Mouse (Mus musculus): ENCODE results near the gene Htra1.

Gene Htra1

DNA sequence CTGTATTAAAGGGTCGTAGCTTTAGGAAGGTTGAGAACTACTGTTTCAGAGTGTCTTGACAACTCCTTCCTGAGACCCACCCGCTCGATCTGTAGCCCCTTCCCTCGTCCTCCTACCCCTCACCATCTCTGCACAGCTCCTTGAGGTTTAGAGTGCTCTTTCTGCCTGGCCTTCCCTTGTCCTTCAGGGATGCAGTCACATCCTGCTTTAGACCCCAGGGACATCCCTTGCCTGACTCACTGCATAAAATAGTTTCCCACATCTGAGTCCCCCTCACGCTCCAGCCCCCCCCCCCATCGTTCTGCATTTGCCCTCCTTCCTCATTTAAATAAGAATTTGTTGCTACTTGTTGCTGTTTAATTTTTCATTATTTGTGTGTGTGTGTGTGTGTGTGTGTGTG lies 31.0 kb downstream of the Htra1 start:
- DNase-seq (ENCODE audit: low spot score) = no peak

GRCm38 (mm10) chr7:130967901-130968300 lies 32.0 kb downstream of the Htra1 start:
- no peak for DNase-seq (ENCODE audit: low spot score)

DNA sequence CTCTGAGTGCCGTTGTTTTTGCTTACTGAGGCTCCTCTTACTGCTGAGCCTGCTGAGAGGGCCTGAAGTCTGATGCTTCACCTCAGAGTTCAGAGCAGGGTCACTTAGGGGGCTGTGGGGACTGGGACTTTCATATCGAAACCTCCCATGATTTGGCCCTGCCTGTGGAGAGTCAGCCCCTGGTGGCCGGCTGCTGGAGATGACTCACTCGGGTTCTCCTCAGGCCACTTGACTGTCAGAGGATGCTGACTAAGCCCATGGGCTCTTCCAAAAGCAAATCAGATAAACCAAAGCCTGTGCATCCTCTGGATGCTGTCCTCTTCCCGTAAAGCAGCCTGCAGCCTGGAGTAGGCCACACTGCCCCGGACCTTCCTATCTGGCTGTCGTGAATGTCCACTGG lies 32.6 kb downstream of the Htra1 start:
- no peak for DNase-seq (ENCODE audit: low spot score)

GRCm38 (mm10) chr7:130969076-130969475 lies 33.2 kb downstream of the Htra1 start:
- DNase-seq (ENCODE audit: low spot score) = peak; percentile 16

- DNase-seq (ENCODE audit: low spot score) = no peak
Measured at GRCm38 (mm10) chr7:130969507-130969906, 33.6 kb downstream of the Htra1 start.

GRCm38 (mm10) chr7:130972767-130973166 lies 36.9 kb downstream of the Htra1 start:
- no peak for DNase-seq (ENCODE audit: low spot score)

- no peak for DNase-seq (ENCODE audit: low spot score)
Measured at GRCm38 (mm10) chr7:130976305-130976935, 40.5 kb downstream of the Htra1 start.

GRCm38 (mm10) chr7:130977794-130978521 lies 42.0 kb downstream of the Htra1 start:
- peak; percentile 94 for DNase-seq (ENCODE audit: low spot score)

GRCm38 (mm10) chr7:130978545-130978944 lies 42.6 kb downstream of the Htra1 start:
- no peak for DNase-seq (ENCODE audit: low spot score)

DNA sequence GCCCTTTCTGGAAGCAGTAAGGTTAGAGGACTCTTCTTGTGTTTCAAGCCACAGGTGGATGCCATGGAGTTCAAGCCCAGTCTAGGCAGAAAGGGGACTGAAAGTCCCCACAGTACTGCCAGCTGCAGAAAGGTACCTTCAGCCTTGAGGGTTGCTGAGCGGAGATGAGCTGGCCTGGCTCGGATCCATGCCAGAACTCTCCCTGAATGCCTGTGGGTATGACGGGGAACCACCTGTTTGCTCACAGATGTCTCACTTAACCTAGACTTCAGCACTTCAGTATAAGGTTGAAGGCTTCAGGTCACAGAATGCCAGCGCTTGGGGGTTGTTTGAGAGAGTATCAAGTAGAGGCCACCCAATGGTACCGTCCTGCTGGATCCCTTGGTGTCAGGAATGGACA lies 44.2 kb downstream of the Htra1 start:
- DNase-seq (ENCODE audit: low spot score) = no peak

- DNase-seq (ENCODE audit: low spot score) = peak; percentile 86
Measured at GRCm38 (mm10) chr7:130982371-130982770, 46.5 kb downstream of the Htra1 start.

GRCm38 (mm10) chr7:130982881-130983280 lies 47.0 kb downstream of the Htra1 start:
- no peak for DNase-seq (ENCODE audit: low spot score)

GRCm38 (mm10) chr7:130984294-130984693 lies 48.4 kb downstream of the Htra1 start:
- DNase-seq (ENCODE audit: low spot score) = no peak

DNA sequence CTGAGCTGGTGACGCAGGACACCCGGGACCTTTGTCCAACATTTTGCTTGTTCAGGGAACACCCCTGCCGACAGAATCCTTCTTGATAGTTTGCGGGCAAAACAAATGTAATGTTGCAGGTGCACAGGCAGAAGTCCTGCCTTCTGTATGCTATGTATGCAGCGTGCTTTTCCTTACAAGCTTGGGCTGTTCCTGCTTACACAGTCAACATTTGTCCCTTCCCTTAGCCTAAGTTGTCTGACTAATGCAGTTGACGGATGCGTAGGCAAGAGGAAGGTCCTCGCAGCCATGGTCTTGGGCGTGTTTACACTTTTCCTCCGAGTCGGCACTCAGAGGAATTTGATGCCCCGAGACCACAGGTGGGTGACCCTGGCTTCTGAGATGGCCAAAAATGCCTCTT lies 49.3 kb downstream of the Htra1 start:
- DNase-seq (ENCODE audit: low spot score) = no peak

GRCm38 (mm10) chr7:130985716-130986115 lies 49.8 kb downstream of the Htra1 start:
- DNase-seq (ENCODE audit: low spot score) = no peak

- no peak for DNase-seq (ENCODE audit: low spot score)
Measured at GRCm38 (mm10) chr7:130988146-130988545, 52.2 kb downstream of the Htra1 start.

- DNase-seq (ENCODE audit: low spot score) = no peak
Measured at GRCm38 (mm10) chr7:130989371-130989770, 53.5 kb downstream of the Htra1 start.

DNA sequence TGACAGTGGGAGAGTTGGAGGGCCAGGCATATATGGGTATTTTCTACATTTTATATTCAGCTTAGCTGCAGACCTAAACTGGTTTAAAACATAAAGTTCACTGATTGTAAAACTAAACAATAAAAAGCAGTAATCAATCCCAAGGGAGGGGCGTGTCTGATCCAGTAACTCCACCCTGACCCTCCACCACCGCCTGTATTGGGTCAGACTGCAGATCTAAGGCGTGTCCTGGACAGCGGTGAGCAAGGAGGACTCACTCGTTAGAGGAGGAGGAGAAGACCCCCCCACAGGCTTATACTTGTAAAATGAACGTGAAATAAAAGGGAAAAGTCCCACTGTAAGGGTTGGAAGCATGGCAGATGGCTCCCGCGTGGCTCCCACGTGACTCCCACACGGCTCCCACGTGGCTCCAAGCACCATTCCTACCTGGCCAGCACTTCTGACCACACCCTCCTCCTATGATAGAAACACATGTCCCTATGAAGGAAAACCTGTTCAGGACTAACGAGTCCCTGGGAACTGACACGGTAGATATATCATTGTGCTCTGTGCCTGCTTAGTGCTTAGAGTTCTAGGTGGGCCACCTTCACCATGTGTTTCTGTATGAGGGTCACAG lies 55.4 kb downstream of the Htra1 start:
- DNase-seq (ENCODE audit: low spot score) = no peak

DNA sequence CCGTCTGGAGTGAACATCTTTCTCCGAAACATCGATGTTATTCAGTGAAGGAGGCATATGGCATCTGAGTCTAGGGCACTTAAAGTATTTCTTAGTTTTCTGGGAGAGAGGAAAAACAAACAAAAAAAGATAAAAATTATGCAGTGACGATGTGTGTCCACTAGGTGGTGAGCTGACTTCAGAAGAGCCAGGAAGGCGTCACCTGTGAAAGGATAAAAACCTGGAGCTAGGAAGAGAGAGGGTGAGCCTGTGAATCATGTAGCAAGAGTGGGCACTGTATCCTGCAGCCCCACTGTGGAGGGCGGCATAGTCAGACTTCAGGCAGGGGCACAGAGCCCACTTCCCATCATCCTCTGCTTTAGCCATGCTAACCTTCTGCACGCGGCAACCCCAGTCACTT lies 58.0 kb downstream of the Htra1 start:
- DNase-seq (ENCODE audit: low spot score) = no peak

DNA sequence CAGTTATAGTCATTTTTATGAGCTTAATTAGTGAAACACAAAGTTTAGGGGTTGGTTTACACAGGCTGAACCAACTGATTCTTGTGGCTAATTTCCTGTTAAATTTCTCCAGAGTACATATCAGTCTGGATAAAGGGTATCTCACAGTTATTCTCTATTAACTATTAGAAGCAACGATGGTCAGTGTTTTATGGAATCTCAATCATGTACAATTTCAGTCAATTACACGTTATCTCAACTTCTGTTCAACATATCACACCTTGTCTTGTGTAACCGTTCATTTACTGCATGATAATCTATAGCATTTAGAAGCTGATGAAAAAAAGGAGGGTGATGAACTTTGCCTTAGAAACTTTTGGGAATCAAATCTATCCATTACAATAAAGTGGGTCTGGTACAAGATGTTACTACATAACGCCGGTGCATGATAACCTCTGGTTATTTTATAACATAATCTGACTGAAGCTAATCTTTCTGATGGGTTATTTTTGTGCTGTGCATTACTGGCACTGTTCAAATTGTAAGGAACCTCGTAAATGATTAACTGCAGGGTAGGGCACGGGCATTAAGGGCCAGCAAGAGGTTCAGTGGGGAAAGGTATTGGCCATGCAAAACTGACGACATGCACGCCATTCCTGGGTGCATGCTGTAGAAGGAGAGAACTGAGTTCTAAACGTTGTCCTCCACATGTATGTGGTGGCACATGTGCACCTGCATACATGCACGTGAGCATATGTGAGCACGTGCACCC lies 66.2 kb downstream of the Htra1 start:
- no peak for DNase-seq (ENCODE audit: low spot score)

- DNase-seq (ENCODE audit: low spot score) = no peak
Measured at GRCm38 (mm10) chr7:131004071-131004470, 68.2 kb downstream of the Htra1 start.

DNA sequence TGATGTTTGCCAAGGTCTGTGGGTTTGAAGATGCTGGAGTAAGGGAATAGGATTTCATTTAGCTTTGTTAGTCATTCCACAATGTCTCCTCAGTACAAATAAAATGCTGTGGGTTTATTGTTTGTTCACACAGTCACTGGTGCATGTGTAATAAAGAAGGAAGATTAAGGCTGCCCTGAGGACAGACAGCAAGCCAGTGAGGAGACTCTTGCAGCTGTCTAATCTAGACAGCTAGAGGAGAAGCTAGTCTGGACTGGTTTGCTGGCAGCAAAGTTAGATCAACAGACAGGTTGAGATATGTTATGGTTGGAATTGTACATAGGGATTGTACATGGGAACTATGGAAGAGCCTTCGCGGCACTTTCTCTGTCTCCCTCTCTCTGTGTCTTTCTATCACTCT lies 71.3 kb downstream of the Htra1 start:
- DNase-seq (ENCODE audit: low spot score) = no peak

DNA sequence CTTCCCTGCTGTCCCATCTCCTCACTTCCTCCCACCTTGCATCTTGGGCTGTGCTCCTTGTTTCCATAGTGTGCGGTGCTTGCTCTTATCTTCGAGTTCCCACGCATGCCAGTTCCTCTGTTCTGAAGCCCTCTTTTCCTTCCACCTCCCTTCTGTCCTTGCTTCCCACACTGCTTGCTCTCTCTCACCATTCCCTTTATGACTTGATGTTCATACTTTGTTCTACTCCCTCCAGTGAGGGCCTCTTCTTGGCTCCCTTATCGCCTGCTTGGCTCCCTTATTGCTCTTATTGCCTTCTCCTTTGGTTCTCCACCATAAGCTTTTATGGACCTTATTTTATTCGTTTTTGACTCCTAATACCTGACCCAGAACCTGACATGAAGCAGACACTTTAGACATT lies 73.3 kb downstream of the Htra1 start:
- DNase-seq (ENCODE audit: low spot score) = no peak
